Mouse (Mus musculus): ENCODE measurements around the gene Cacul1. TPM values are rescaled to one million over a fixed set of nuclear protein-coding genes. Genes with fewer than 3 reads are reported as not detected.
A peak's percentile ranks its signal among the peaks of the same experiment; 100 is the strongest.

Gene Cacul1
- polyA plus RNA-seq, 1 experiment from 2014 or later = 23.0 TPM

GRCm38 (mm10) chr19:60581377-60582290 lies 809 bp upstream of the Cacul1 start:
- H3K36me3 ChIP-seq (replicated peaks) = no peaks in the 10 kb centered on the region
- peak overlapping the region; percentile 90 for H3K27ac ChIP-seq
- peak overlapping the region; percentile 77 for H3K4me3 ChIP-seq
- peak overlapping the region; percentile 88 for H3K9ac ChIP-seq
- H3K9me3 ChIP-seq = no peaks in the 10 kb centered on the region
- peak overlapping the region; percentile 66 for H3K4me2 ChIP-seq
- ATAC-seq (replicated peaks) = peak; percentile 69
- no peaks in the 10 kb centered on the region for H3K27me3 ChIP-seq (replicated peaks)
- 35% methylated on average over 4 of the region's 4 CpGs for WGBS
- H3K4me1 ChIP-seq = peaks cover 27% of the 10 kb centered on the region

GRCm38 (mm10) chr19:60579771-60580581 lies 849 bp downstream of the Cacul1 start:
- H3K36me3 ChIP-seq (replicated peaks) = no peaks in the 10 kb centered on the region
- H3K4me1 ChIP-seq = peaks cover 42% of the 10 kb centered on the region
- ATAC-seq (replicated peaks) = peak; percentile 65

GRCm38 (mm10) chr19:60576741-60577140 lies 4.1 kb downstream of the Cacul1 start:
- no peak overlapping the region for H3K9ac ChIP-seq
- no peaks in the 10 kb centered on the region for H3K9me3 ChIP-seq
- H3K4me2 ChIP-seq = 0 out of 2 replicates have a peak overlapping the region, but pooled peaks have one; percentile 27
- H3K27ac ChIP-seq = no peak overlapping the region
- no peak for ATAC-seq (replicated peaks)
- H3K27me3 ChIP-seq (replicated peaks) = no peaks in the 10 kb centered on the region
- H3K4me1 ChIP-seq = peaks cover 55% of the 10 kb centered on the region
- H3K36me3 ChIP-seq (replicated peaks) = peaks cover 3% of the 10 kb centered on the region; the same call in 1 of the 2 replicates
- H3K4me3 ChIP-seq = no peak overlapping the region
- 89% methylated on average over 1 of the region's 1 CpGs for WGBS

More at GRCm38 (mm10) chr19:60579771-60580581, 849 bp downstream of the Cacul1 start:
- Histone ChIP-seq H3K9ac (peak overlapping the region; percentile 88), H3K4me3 (peak overlapping the region; percentile 77), H3K27ac (peak overlapping the region; percentile 90), H3K4me2 (peak overlapping the region; percentile 66), H3K27me3 (replicated peaks) (no peaks in the 10 kb centered on the region), H3K9me3 (no peaks in the 10 kb centered on the region)
- under 1% methylated on average over 34 of the region's 34 CpGs for WGBS

GRCm38 (mm10) chr19:60560497-60560896 lies 20.3 kb downstream of the Cacul1 start:
- Histone ChIP-seq H3K4me1 (peaks cover under 1% of the 10 kb centered on the region; the same call in 1 of the 2 replicates), H3K36me3 (replicated peaks) (no peaks in the 10 kb centered on the region), H3K9ac (no peak overlapping the region), H3K27me3 (replicated peaks) (no peaks in the 10 kb centered on the region), H3K4me2 (no peak overlapping the region), H3K9me3 (no peaks in the 10 kb centered on the region), H3K27ac (no peak overlapping the region), H3K4me3 (no peak overlapping the region)
- no peak for ATAC-seq (replicated peaks)

- H3K4me2 ChIP-seq = no peak overlapping the region
- no peak for ATAC-seq (replicated peaks)
- H3K27me3 ChIP-seq (replicated peaks) = no peaks in the 10 kb centered on the region
- no peak overlapping the region for H3K4me3 ChIP-seq
- no peak overlapping the region for H3K27ac ChIP-seq
- no peaks in the 10 kb centered on the region for H3K4me1 ChIP-seq
- peaks cover 2% of the 10 kb centered on the region; the same call in 1 of the 2 replicates for H3K36me3 ChIP-seq (replicated peaks)
- 90% methylated on average over 4 of the region's 4 CpGs for WGBS
- no peaks in the 10 kb centered on the region for H3K9me3 ChIP-seq
- no peak overlapping the region for H3K9ac ChIP-seq
Measured at GRCm38 (mm10) chr19:60554866-60555438, 25.9 kb downstream of the Cacul1 start.

- Histone ChIP-seq H3K9ac (no peak overlapping the region), H3K9me3 (no peaks in the 10 kb centered on the region)
- ATAC-seq (replicated peaks) = no peak
Measured at GRCm38 (mm10) chr19:60553501-60553900, 27.3 kb downstream of the Cacul1 start.

GRCm38 (mm10) chr19:60543302-60543701 lies 37.5 kb downstream of the Cacul1 start:
- Histone ChIP-seq H3K36me3 (replicated peaks) (peaks cover 7% of the 10 kb centered on the region; the same call in 1 of the 2 replicates), H3K4me1 (no peaks in the 10 kb centered on the region), H3K4me3 (no peak overlapping the region), H3K27ac (no peak overlapping the region), H3K27me3 (replicated peaks) (no peaks in the 10 kb centered on the region), H3K9ac (no peak overlapping the region), H3K4me2 (no peak overlapping the region), H3K9me3 (no peaks in the 10 kb centered on the region)
- 91% methylated on average over 2 of the region's 2 CpGs for WGBS
- no peak for ATAC-seq (replicated peaks)

More at GRCm38 (mm10) chr19:60553501-60553900, 27.3 kb downstream of the Cacul1 start:
- Histone ChIP-seq H3K4me3 (no peak overlapping the region), H3K4me1 (no peaks in the 10 kb centered on the region), H3K36me3 (replicated peaks) (peaks cover 2% of the 10 kb centered on the region; the same call in 1 of the 2 replicates), H3K27me3 (replicated peaks) (no peaks in the 10 kb centered on the region), H3K27ac (no peak overlapping the region), H3K4me2 (no peak overlapping the region)

- H3K9ac ChIP-seq = no peak overlapping the region
- WGBS = 99% methylated on average over 2 of the region's 2 CpGs
- H3K4me2 ChIP-seq = no peak overlapping the region
- no peak overlapping the region for H3K27ac ChIP-seq
- H3K9me3 ChIP-seq = no peaks in the 10 kb centered on the region
- H3K27me3 ChIP-seq (replicated peaks) = no peaks in the 10 kb centered on the region
- no peak for ATAC-seq (replicated peaks)
- no peaks in the 10 kb centered on the region for H3K4me1 ChIP-seq
- peaks cover 9% of the 10 kb centered on the region; the same call in 1 of the 2 replicates for H3K36me3 ChIP-seq (replicated peaks)
- no peak overlapping the region for H3K4me3 ChIP-seq
Measured at GRCm38 (mm10) chr19:60531897-60532296, 48.9 kb downstream of the Cacul1 start.

- H3K4me2 ChIP-seq = no peak overlapping the region
- no peak overlapping the region for H3K9ac ChIP-seq
- no peak overlapping the region for H3K27ac ChIP-seq
- no peaks in the 10 kb centered on the region for H3K9me3 ChIP-seq
- 91% methylated on average over 1 of the region's 1 CpGs for WGBS
- H3K4me3 ChIP-seq = no peak overlapping the region
- no peaks in the 10 kb centered on the region for H3K4me1 ChIP-seq
- no peak for ATAC-seq (replicated peaks)
- H3K27me3 ChIP-seq (replicated peaks) = no peaks in the 10 kb centered on the region
- H3K36me3 ChIP-seq (replicated peaks) = peaks cover 9% of the 10 kb centered on the region; the same call in 1 of the 2 replicates
Measured at GRCm38 (mm10) chr19:60530171-60530570, 50.7 kb downstream of the Cacul1 start.

- H3K4me1 ChIP-seq = no peaks in the 10 kb centered on the region
- peaks cover 9% of the 10 kb centered on the region; the same call in 1 of the 2 replicates for H3K36me3 ChIP-seq (replicated peaks)
- no peaks in the 10 kb centered on the region for H3K9me3 ChIP-seq
- no peak overlapping the region for H3K4me3 ChIP-seq
- no peak for ATAC-seq (replicated peaks)
- H3K27me3 ChIP-seq (replicated peaks) = no peaks in the 10 kb centered on the region
- WGBS = 96% methylated on average over 1 of the region's 1 CpGs
- H3K27ac ChIP-seq = no peak overlapping the region
- H3K9ac ChIP-seq = no peak overlapping the region
- H3K4me2 ChIP-seq = no peak overlapping the region
Measured at GRCm38 (mm10) chr19:60529302-60529701, 51.5 kb downstream of the Cacul1 start.

- H3K27ac ChIP-seq = no peak overlapping the region
- H3K4me3 ChIP-seq = no peak overlapping the region
- H3K4me1 ChIP-seq = no peaks in the 10 kb centered on the region
- no peaks in the 10 kb centered on the region for H3K27me3 ChIP-seq (replicated peaks)
- no peaks in the 10 kb centered on the region for H3K9me3 ChIP-seq
- H3K9ac ChIP-seq = no peak overlapping the region
- no peak overlapping the region for H3K4me2 ChIP-seq
- no peak for ATAC-seq (replicated peaks)
- peaks cover 7% of the 10 kb centered on the region; the same call in 1 of the 2 replicates for H3K36me3 ChIP-seq (replicated peaks)
- WGBS = 91% methylated on average over 3 of the region's 3 CpGs
Measured at GRCm38 (mm10) chr19:60528602-60529001, 52.2 kb downstream of the Cacul1 start.

GRCm38 (mm10) chr19:60526876-60527275 lies 53.9 kb downstream of the Cacul1 start:
- no peaks in the 10 kb centered on the region for H3K27me3 ChIP-seq (replicated peaks)
- ATAC-seq (replicated peaks) = no peak
- H3K4me2 ChIP-seq = no peak overlapping the region
- H3K27ac ChIP-seq = no peak overlapping the region
- H3K9ac ChIP-seq = no peak overlapping the region
- no peaks in the 10 kb centered on the region for H3K9me3 ChIP-seq
- 90% methylated on average over 4 of the region's 4 CpGs for WGBS
- peaks cover 7% of the 10 kb centered on the region; the same call in 1 of the 2 replicates for H3K36me3 ChIP-seq (replicated peaks)
- no peak overlapping the region for H3K4me3 ChIP-seq
- no peaks in the 10 kb centered on the region for H3K4me1 ChIP-seq

Data from midbrain, embryonic 15.5 days (tissue).